Mouse (Mus musculus) hematopoietic multipotent progenitor cell, adult 10-12 weeks (in vitro differentiated cells): ENCODE results near the gene AC141477.1. TPM values are rescaled to one million over a fixed set of nuclear protein-coding genes. Genes with fewer than 3 reads are reported as not detected.

Source experiments
- polyA plus RNA-seq: library from polyadenylated mRNA; stranded (reverse); fragments of >175 nt; gene quantifications from 2 replicates; pipeline ENCODE4 v1.2.3, GENCODE M21; 2012; ENCODE audit warnings: low replicate concordance

Gene AC141477.1
- not detected in 2 replicates for polyA plus RNA-seq

DNA sequence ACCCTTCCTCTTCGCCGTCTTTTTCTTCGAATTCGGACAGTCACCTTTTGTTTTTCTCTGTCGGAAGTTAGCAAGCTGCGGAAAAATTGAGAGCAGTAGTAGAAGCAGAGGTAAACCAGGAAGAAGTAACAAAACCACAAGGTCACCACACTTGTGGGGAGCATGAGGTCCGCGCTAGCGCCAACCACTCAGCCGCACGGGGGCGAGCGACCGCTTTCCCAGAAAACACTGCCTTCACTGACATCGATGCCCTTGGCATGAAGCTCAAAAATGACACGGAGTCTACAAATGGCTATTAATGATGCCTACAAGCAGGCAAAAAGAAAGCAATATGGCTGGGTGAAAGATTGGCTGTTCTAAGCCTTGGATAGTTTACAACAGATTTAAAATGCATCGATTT lies at the start of gene AC141477.1:
TSS of gene AC141477.1 (minus strand) at position 164 of the 400 bp plus-strand sequence.

DNA sequence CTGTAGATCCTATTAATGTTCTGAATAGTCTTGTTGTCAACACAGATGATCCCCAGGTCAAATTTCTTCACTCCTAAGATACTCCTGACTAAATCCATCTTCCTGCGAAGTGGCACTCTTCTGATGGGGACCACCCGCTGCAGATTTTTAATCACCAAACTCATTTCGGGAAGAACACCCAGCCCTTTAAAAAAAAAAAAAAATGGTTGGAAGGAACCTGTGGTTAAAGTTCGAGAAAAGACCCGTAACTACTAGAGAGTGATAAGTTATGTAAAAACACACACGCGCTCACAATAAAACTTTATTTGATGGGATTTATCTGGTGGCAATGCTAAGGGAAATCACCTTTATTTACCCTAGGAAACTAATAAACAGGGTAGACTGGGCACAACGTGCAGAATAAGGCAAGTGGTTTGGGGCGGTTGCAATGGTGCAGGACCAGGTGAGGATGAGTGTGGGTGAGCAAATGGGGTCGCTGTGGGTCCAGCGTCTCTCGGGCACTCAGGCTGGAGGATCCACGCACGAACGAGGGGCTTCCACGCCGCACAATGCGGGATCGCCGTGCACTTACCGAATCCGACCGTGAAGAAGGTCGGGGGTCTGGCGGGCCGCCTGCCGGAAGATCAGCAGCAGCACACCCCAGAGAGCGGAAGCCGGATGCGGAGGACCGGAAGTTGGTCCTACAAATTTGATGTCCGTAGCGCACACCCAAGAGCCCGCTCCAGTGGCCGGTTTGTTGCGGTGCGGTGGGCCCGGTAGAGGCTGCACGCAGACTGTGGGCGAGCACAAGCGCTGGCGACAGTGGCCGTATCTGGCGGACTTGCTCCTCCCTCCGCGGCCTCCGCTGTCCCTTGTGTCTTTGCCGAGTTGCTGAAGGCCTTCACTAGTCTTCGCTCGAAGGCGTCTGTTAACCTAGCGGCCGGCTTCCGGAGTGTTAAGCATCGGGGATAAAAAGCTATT lies 28.2 kb upstream of the AC141477.1 start, which contains the start of the genes Mcm3ap and Ybey:
TSS of gene Mcm3ap (plus strand) at position 725 of the 960 bp plus-strand sequence.
TSS of gene Ybey (minus strand) at position 912 of the 960 bp plus-strand sequence.

DNA sequence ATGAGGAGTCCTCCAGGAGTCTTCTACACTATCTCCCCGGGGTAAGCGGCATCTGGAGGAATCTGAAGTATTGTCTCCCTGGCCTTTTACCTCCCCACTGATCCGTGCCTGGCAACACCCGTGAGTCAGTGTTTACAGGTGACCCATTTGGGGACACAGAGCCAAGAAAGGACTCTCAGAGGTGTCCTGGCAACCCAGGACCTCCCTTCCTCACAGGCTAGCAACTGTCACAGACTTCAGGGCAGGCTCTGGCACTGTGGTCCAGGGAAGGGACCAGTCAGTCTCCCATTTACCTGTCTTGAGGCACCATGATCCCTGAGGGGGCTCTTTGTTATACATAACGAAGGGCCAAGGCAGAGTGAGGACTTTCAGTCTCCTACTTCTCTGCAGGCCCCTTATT lies 8.6 kb upstream of the AC141477.1 start, which contains the start of gene 2610028H24Rik:
TSS of gene 2610028H24Rik (plus strand) at position 231 of the 400 bp plus-strand sequence.

DNA sequence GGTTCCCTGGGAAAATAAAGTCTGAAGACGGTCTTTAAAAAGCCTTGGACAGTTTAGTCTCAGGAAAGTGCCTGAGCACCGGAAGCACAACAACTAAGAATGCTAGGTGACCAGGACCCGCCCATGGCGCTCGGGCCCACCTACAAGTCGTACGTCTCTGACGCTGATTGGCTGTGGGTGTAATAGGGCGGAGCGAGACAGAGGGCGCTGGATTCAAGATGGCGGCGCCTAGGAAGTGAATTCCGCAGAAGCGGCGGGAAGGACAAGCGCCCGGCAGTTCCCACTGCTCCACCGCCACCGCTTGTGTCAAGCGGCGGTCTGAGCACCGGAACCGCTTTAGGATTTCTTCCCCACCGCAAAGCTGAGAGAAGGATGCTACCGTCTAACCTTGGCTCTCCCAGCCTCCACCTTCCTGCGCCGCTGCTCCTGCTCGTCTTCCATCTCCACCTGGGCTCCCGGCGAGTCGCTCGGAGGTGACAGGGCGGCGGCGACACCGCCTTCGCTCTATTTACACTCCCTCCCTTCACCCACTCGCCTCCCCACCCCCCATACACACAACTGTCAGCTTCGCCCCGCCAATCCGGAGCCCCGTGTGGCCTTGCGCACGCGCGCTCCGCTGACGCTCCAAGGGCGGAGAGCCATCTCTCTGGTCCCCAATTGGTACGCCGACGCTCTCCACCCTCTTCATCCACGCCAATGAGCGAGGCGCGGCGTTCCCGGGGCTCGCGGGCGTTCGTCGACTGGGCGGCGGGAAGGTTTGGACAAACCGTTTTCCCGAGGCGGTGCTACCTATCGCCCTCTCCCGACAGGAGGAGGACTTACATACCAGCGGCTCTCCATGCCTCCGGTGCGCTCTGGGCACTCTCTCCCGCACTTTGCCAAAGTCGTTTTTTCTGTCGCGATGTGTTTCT lies 2.2 kb upstream of the AC141477.1 start, which contains the start of gene Pcnt:
TSS of gene Pcnt (minus strand) at position 609 of the 911 bp plus-strand sequence.

Other genes with a start within 250 kb of the AC141477.1 start
- gene Prmt2, start 202.6 kb downstream of the AC141477.1 start, polyA plus RNA-seq, result 6.6 and 8.3 TPM in 2 replicates
- not detected in 2 replicates for gene S100b, start 186.6 kb downstream of the AC141477.1 start, polyA plus RNA-seq
- 4.9 and 8.4 TPM in 2 replicates for gene Dip2a, start 95.2 kb downstream of the AC141477.1 start, polyA plus RNA-seq
- 31.6 and 55.9 TPM in 2 replicates for gene Pcnt, start 2.3 kb upstream of the AC141477.1 start, polyA plus RNA-seq
- gene 2610028H24Rik, start 8.6 kb upstream of the AC141477.1 start, polyA plus RNA-seq, result not detected in 2 replicates
- 19.0 and 23.9 TPM in 2 replicates for gene Mcm3ap, start 28.5 kb upstream of the AC141477.1 start, polyA plus RNA-seq
- 0.34 and 2.1 TPM in 2 replicates for gene Ybey, start 28.7 kb upstream of the AC141477.1 start, polyA plus RNA-seq
- gene Lss, start 91.1 kb upstream of the AC141477.1 start, polyA plus RNA-seq, result 1.9 and 4.6 TPM in 2 replicates
- 0.09 and 0.16 TPM in 2 replicates for gene Spatc1l, start 121.8 kb upstream of the AC141477.1 start, polyA plus RNA-seq
- not detected in 2 replicates for gene Ftcd, start 135.2 kb upstream of the AC141477.1 start, polyA plus RNA-seq
- 0.10 and 0.20 TPM in 2 replicates for gene Col6a2, start 183.2 kb upstream of the AC141477.1 start, polyA plus RNA-seq